Mouse (Mus musculus): Measurements from ENCODE around the gene Zfpm1.

Gene Zfpm1

GRCm38 (mm10) chr8:122274651-122275391, 7.1 kb upstream of the Zfpm1 start:
- DNase-seq (ENCODE audit: low read depth, low spot score): no peak

DNA sequence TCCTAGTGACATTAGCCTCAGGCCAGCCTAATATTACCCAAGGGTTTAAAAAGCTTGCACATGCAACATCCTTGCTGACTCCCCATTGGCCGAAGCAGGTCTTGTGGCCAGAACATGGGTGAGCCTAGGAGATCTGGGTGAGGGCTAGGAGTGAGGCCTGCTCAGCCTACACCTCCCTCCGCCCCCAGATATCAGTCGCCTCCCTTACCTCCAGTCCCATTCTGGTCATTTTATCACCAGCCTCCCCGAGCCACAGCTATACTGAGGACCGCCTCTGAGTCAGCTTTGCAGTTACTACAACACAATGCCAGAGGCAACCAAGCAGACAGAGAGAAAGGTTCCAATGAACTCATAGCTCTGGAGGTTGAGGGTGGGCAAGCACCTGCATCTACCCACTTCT, 5.6 kb upstream of the Zfpm1 start:
- no peak for DNase-seq (ENCODE audit: low read depth, low spot score)

DNA sequence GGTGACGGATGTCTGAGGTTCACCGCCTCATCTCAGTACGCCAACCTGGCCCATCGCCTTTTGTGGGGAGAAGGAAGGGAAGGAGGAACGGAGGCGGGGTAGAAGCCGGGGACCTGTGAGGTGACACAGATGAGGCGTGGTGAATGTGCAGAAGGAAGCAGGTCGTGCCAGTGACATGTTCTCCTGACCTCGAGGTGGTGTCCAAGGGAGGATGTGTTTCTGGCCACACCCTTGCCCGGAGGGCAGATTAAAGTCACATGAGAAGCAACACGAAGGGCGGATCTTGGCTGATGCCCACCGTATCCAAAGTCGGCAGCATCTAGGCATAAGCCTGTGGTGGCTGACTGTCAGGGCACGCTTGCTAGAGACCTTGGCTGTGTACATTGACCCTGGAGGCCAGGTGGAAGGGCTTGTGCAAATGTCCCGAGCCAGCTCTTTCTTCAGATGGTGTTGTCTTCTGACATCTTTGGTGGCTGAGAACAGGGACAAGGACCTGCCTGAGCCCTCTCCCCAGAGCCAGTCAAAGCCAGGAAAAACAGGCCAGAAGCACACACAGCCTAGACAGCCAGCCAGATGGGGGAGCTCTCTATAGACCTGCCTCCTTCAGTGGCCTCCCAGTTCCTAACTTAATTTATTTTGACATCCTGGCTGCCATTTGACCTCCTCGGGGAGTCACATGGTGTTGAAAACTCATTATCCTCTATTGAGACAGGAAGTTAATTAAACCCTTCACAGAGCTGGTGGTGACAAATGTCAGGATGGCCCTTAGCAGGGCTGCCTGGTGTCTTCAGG, 4.5 kb upstream of the Zfpm1 start:
- DNase-seq (ENCODE audit: low read depth, low spot score): no peak

DNA sequence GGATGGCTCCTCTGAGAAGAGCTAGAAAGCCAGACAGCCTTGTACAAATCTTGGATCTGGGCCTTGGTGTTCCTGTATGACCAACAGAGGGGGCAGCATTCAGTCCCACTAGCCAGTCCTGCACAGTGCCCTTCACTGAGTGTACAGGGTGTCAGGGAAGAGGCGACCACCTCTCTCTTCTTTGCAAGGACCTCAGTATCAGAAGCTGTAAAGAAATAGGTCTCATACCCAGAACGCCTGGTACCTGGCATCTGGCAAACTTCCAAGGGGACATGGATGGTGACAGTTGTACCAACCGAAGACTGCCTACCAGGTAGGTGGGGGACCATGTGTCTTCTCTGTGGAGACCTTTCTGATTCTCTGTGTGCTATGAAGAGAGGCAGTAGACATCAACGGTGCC, 1.8 kb upstream of the Zfpm1 start:
- DNase-seq (ENCODE audit: low read depth, low spot score): no peak

DNA sequence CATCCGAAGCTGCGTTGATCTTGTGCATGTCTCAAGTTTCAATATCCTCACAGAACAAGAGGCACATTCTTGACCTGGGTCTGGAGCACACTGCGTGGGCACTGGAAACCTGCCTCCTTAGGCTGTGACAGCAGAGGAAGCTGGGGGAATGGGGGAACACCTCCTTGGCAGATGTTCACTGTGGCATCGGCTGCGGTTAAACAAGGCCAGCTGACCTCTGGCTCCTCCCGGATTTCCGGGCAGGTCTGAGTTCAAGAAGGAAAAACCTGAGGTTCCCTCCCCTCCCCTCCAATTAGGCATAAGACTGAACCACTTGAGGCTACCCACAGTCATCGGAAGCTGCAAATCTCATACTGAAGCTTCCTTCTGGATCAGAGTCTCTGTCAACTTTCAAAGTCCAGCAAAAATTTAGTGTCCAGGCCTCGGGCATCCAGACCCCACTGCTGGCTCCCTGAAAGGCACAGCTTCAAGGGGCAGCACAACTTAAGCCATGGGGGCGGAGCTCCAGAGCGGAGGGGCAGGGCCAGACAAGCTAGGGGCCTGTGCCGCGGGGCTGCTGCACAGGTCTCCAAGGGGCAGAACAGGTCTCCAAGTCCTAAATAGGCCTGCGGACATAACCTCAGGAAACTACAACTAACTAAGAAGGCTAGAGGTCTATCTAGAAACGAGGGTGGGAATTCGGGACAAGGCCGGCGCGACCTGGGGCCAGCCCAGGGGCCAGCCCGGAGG, 1.2 kb upstream of the Zfpm1 start:
- peak; percentile 44 for DNase-seq (ENCODE audit: low read depth, low spot score)

GRCm38 (mm10) chr8:122281317-122282034, 465 bp upstream of the Zfpm1 start:
- DNase-seq (ENCODE audit: low read depth, low spot score): peak; percentile 96

DNA sequence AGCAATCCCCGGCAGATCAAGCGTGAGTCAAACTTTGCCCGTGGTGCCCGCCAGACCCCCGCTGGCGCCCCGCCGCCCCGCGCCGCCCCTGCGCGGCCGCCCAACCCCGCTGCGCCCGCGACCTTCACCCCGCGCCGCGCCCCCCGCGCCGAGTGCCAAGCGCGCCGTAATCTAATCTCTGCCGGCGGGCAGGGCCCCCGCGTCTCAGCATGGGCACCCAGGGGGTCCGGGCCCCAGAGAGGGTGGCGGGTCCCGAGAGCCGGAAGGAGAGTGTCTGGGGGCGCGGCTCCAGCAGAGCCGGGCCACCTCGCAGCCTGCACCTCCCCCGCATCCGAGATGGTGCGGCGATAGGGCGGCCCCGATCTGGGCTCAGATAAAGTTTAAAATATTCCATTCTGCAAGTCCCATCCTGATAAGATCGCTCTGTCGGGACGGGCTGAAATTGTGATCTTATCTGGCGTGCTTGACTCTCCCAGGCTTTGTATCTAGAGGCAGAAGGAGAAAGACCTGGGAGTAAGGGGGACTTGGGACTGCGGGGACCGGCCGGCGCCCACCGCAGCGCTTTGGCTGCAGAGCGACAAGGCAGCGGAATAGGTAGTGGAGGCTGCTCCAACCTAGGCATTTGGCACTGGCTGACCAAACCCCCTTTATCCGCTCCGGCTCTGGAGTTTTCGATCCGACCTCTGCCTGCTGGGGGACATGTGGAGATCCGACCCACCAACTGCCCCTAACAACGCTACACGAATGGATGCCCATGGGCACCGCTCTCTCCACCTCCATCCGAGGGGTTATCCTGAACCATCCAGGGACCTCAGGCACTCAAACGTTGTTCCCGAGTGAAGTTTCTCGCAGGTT, 787 bp downstream of the Zfpm1 start:
- no peak for DNase-seq (ENCODE audit: low read depth, low spot score)

DNA sequence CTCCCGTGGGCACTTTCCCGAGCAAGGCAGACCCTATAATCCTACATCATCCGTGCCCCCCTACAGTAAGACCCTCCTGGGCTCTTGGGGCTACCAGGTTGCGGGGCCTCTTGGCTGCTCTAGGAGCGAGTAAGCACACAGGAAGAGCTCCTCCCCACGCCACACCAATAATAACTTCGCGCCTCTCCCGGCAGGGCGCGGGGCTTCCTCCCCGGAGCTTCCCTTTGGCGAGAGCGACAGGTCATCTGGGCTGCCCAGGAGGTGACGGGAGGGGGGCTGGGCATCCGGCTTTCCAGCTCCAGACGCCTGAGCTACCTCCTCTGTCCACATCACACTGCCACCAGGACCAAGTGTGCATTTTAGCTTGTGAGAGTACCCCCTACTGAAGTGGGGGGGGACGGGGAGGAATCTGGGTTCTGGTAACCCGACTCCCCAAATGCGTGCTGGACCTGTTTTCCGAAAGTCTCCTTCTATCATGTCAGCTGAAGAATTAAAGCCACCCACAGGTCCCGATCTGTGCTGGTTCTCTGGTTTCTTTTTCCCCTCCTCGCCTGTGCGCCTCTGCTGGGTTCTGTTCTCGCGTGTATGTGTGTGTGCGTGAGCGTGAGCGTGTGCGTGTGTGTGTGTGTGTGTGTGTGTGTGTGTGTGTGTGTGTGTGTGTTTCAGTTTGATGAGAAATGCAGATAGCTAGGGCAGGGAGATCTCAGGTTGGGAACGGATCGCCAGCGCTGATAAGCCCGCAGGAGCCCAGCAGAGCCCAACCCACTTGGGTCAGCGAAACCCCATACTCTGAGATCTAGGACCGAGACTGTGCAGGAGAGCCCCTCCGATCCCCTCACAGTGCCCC, 1.6 kb downstream of the Zfpm1 start:
- no peak for DNase-seq (ENCODE audit: low read depth, low spot score)

DNA sequence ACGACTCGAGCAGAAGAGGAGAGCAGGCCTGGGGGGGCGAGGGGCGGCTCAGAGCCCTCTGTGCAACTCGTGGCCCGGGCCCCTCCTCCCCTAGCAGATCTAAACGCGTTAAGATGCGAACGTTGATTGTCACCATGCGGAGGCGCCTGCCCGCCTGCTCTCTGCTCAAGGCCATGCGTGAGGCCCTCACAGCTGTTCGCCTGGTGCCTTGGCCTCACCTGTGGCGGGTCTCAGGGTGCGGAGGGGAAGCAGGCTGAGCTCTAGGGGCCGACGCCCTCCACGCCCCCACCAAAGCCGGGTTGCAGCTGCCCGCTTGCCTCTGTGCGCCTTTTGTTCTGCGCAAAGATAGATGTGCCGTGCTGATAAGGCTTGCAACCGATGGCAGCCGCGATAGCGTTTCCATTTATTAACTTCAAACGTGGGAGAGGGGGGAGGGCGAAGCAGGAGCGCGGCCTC, 2.3 kb downstream of the Zfpm1 start:
- DNase-seq (ENCODE audit: low read depth, low spot score): no peak

GRCm38 (mm10) chr8:122284659-122285261, 2.8 kb downstream of the Zfpm1 start:
- DNase-seq (ENCODE audit: low read depth, low spot score): no peak

DNA sequence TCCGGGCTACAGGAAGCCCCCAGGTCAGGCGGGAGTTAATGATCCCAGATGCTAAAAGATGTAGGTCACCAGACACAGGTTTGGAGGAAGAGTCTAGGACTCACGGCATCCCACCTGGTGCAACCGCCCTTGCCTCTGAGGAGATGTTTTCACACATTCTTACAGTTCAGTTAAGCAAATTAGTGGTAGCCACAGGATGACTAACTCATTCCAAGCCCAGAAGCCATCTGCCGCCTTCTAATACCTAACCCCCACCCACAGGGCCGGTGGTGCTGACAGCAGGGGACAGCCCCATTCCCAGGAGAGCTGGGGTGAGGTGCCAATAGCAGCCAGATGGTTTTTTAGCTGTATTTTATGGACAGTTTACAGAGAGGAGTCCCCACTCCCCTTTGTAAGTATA, 3.8 kb downstream of the Zfpm1 start:
- no peak for DNase-seq (ENCODE audit: low read depth, low spot score)

DNA sequence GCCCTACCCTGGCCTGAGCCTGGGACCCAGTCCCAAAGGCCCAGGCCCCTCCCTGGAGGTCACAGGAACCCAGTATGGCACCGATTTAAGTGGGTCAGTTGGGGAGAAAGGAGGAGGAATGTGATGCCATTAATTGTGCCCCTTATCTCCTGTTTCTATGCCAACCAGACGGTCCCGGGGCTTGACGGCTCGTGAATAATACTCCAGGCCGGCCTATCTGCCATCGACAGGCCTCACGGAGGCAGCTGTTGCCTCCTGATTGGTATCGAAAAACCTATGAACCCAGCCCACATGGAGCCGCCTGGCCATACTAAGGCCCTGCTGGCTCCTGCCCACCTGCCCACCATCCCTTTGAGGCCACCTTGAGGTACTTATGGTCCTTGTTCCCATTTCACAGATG, 5.0 kb downstream of the Zfpm1 start:
- no peak for DNase-seq (ENCODE audit: low read depth, low spot score)

GRCm38 (mm10) chr8:122287742-122288141, 5.8 kb downstream of the Zfpm1 start:
- no peak for DNase-seq (ENCODE audit: low read depth, low spot score)

GRCm38 (mm10) chr8:122288344-122288743, 6.4 kb downstream of the Zfpm1 start:
- DNase-seq (ENCODE audit: low read depth, low spot score): no peak

DNA sequence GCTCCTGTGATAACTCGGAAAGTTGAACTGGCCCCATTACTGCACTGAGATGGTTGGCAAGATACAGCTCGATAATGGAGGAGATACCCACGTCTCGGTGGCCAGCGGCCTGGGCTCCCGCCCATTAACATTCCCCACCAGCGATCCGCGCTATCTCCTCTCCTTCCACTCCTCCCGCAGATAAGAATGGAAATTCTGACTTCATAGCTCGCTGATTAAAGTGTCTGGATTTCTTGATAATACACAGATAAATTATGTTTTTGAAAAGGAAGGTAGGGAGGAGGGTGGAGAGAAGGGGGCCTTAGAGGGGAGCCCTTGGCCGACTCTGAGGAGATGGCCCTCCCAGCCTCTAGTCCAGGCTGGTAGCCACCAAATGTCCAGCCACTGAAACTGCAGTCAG, 9.1 kb downstream of the Zfpm1 start:
- no peak for DNase-seq (ENCODE audit: low read depth, low spot score)

- DNase-seq (ENCODE audit: low read depth, low spot score): no peak
Observed at GRCm38 (mm10) chr8:122291549-122291948, 9.6 kb downstream of the Zfpm1 start.

DNA sequence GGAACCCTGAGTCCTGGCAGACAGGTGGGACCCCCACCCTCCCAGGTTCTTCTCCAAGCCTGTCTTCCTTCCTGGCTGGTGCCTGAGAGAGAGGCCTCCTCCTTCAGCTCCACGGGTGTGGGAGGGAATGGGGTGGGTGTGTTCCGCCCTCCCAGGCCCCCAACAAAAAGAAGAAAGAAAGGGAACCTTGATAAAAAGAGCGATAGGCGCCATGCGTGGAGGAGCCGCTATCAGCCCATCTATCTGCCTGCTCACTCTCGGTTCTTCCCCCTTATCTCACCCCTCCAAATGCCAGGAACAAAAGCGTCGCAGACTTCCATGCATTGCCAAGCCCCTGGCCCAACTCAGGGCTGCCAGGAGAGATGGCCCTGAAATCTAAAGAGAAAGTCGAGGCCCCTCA, 11.5 kb downstream of the Zfpm1 start:
- DNase-seq (ENCODE audit: low read depth, low spot score): no peak

- peak; percentile 67 for DNase-seq (ENCODE audit: low read depth, low spot score)
Observed at GRCm38 (mm10) chr8:122294273-122294683, 12.3 kb downstream of the Zfpm1 start.

- no peak for DNase-seq (ENCODE audit: low read depth, low spot score)
Observed at GRCm38 (mm10) chr8:122295389-122295788, 13.4 kb downstream of the Zfpm1 start.

All from embryo, embryonic 11.5 days (tissue).